Mouse (Mus musculus) lung, embryonic 16.5 days (tissue): ENCODE measurements around the gene Fbxo42. TPM values are rescaled to one million over a fixed set of nuclear protein-coding genes. Genes with fewer than 3 reads are reported as not detected.

Experiments used
- ATAC-seq: fragments of 200-750 bp; cut with Nextera tagmentation; 2 replicates; pipeline ENCODE4 v1.8.0; 2017; ENCODE audit warnings: low read depth, mild to moderate bottlenecking, moderate library complexity
- H3K27ac ChIP-seq: fragments of 300-500 bp; sonication (generic); 2 replicates; pipeline ENCODE4 v1.5.1; 2014; ENCODE audit warnings: mild to moderate bottlenecking, control low read depth, low read length
- H3K27me3 ChIP-seq: fragments of 300-500 bp; sonication (generic); 2 replicates; pipeline ENCODE4 v1.6.1; 2014; ENCODE audit warnings: low read depth, low read length, mixed read lengths; ENCODE audit not compliant: control insufficient read depth, insufficient read depth
- H3K36me3 ChIP-seq: fragments of 300-500 bp; sonication (generic); 2 replicates; pipeline ENCODE4 v1.6.1; 2014; ENCODE audit warnings: low read length; ENCODE audit not compliant: control insufficient read depth, insufficient read depth
- H3K4me1 ChIP-seq: fragments of 300-500 bp; sonication (generic); replicated peaks from 2 replicates; pipeline ENCODE4 v1.6.1; 2014; ENCODE audit warnings: low read length, mixed read lengths; ENCODE audit not compliant: control insufficient read depth, insufficient read depth
- H3K4me2 ChIP-seq: fragments of 300-500 bp; sonication (generic); 2 replicates; pipeline ENCODE4 v1.6.1; 2014; ENCODE audit warnings: low read depth, low read length, control low read depth
- H3K4me3 ChIP-seq: fragments of 300-500 bp; sonication (generic); 2 replicates; pipeline ENCODE4 v1.5.1; 2014; ENCODE audit warnings: mild to moderate bottlenecking, low read length, control low read depth
- H3K9ac ChIP-seq: fragments of 300-500 bp; sonication (generic); 2 replicates; pipeline ENCODE4 v1.6.1; 2014; ENCODE audit warnings: low read length, control low read depth
- H3K9me3 ChIP-seq: fragments of 300-500 bp; sonication (generic); 2 replicates; pipeline ENCODE4 v1.6.1; 2016; ENCODE audit warnings: low read length; ENCODE audit not compliant: control insufficient read depth
- WGBS: fragments of 180-500 bp; shearing (Covaris S2); extraction: QIAGEN DNeasy Blood & Tissue Kit; methylation state at CpG from one replicate; pipeline ENCODE4 v1.1.7; 2014; 5-methylcytosine and 5-hydroxymethylcytosine counted together
- polyA plus RNA-seq: library from polyadenylated mRNA; unstranded; fragments of >200 nt; fragmentation: Nextera tagmentation; extraction: Ambion mirVana; gene quantifications from 2 replicates; pipeline ENCODE4 v1.2.1, GENCODE M21; 2015

The Fbxo42 gene
- polyA plus RNA-seq: 19.3 and 21.1 TPM in 2 replicates

DNA sequence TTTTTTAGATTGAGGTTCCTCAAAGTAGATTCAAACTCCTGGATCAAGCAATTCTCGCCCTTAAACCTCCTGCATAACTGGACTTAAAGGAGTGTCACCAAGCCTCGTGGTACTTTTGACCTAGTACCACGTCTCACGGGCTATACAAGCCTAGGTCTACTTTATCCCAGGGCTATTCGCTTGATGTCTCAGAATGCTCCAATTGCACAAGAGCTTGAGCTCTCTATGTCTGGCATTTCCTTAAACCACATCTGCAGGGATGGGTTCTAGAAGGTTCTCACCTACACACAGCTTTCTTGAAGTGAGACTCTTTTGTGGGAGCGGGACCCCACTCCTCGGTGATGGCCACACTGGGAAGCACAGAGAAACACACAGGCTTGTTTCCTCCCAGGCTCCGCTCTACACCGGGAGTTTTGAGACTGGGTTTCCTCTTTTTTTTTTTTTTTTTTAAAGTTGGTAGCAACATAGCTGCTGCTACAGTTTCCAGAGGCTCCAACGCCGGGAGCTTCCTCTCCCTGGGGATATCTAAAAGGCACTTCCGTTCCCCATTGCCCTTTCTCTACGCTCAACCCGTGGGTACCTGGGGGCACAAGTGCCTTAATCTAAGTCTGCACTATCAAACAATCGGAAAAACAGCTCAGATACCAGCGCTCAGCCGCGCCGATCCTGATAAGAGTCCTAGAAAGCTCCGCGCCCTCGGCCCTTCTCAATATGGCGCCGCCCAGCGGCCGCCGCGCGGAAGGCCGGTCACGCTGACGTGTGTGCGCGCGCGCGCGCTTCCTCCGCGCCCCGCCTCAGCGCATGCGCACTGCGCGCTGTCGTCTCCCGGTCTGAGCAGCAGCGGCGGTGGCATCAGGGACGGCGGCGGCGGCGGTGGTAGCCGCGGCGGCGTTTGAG is at the start of gene Fbxo42:
Gene Fbxo42 (plus strand): TSS at position 802 of the 897 bp plus-strand sequence.
- Histone ChIP-seq H3K9me3 (no peaks in the 10 kb centered on the region), H3K36me3 (no peaks in the 10 kb centered on the region), H3K27me3 (no peaks in the 10 kb centered on the region), H3K4me1 (peaks cover 21% of the 10 kb centered on the region), H3K9ac (peak within 1 kb of the TSS; percentile 97), H3K4me2 (peak within 1 kb of the TSS; percentile 73), H3K4me3 (peak within 1 kb of the TSS; percentile 99), H3K27ac (peak within 1 kb of the TSS; percentile 95)
- WGBS: 6% methylated on average over 58 of the region's 58 CpGs
- ATAC-seq: peak; percentile 91

DNA sequence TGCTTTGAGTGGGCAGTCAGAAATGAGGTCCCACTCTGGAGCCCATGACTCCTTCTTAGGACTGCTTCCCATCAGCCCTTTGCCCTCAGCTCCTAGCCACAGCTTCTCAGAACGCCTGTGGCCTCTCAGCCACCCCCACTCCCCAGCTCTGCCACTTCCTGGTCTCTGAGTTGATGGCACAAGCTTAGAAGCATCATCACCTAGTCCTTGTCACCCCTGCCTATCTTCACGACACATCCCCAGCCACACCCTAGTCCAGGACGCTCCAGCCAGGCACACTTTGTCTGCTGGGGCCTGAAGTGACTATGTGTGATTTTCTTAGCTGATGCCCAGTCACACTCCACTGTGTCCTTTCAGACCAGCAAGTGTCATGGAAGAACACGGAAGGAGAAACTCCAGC is 48.8 kb upstream of the Fbxo42 start:
- H3K4me3 ChIP-seq: no peak overlapping the region
- H3K4me1 ChIP-seq: no peaks in the 10 kb centered on the region
- H3K27ac ChIP-seq: no peak overlapping the region
- WGBS: 55% methylated on average over 4 of the region's 4 CpGs
- no peaks in the 10 kb centered on the region for H3K36me3 ChIP-seq
- H3K4me2 ChIP-seq: no peak overlapping the region
- H3K27me3 ChIP-seq: no peaks in the 10 kb centered on the region
- H3K9me3 ChIP-seq: no peaks in the 10 kb centered on the region
- H3K9ac ChIP-seq: no peak overlapping the region
- ATAC-seq: no peak

DNA sequence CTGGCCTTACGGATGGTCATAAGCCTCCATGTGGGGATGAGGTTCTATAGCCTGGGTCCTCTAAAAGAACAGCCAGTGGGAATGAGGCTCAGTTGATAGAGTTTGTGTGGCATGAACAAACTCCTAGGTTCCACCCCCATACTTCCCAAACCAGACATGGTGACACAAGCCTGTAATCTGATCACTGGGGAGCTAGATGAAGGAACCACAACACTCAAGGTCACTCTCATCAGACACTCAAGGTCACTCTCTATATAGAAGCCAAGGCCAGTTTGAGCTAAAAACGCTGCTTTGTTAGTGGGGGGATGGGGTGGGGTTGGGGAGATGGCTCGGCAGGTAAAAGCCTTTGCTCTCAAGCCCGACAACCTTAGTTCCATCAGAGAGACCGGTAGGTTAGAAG is 47.8 kb upstream of the Fbxo42 start:
- no peak overlapping the region for H3K9ac ChIP-seq
- 71% methylated on average over 5 of the region's 5 CpGs for WGBS
- no peak overlapping the region for H3K4me3 ChIP-seq
- H3K27ac ChIP-seq: no peak overlapping the region
- no peak for ATAC-seq
- H3K9me3 ChIP-seq: no peaks in the 10 kb centered on the region
- no peaks in the 10 kb centered on the region for H3K36me3 ChIP-seq
- H3K4me1 ChIP-seq: no peaks in the 10 kb centered on the region
- no peaks in the 10 kb centered on the region for H3K27me3 ChIP-seq
- no peak overlapping the region for H3K4me2 ChIP-seq

DNA sequence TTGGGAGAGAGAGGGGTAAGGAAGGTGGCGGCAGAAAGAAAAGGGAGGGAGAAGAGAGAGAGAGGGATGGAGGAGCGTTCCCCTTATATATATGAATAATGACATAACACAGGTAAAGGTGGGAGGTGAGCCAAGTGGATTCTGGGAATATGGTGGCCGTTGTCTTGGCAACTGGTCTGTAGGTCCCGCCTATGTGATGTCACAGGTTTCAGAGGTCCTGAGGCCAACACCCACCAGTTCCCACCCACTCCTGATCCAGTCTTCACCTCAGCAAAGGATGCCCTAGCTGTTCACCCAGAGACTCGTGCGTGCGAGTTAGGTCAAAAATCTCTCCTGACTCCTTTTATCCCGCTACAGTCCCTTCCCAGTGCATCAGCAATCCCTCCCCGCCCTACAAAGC is 46.4 kb upstream of the Fbxo42 start:
- Histone ChIP-seq H3K27ac (no peak overlapping the region), H3K27me3 (no peaks in the 10 kb centered on the region), H3K9me3 (no peaks in the 10 kb centered on the region), H3K4me1 (no peaks in the 10 kb centered on the region), H3K36me3 (no peaks in the 10 kb centered on the region), H3K4me3 (no peak overlapping the region), H3K4me2 (no peak overlapping the region), H3K9ac (no peak overlapping the region)
- ATAC-seq: no peak
- WGBS: 89% methylated on average over 9 of the region's 9 CpGs

DNA sequence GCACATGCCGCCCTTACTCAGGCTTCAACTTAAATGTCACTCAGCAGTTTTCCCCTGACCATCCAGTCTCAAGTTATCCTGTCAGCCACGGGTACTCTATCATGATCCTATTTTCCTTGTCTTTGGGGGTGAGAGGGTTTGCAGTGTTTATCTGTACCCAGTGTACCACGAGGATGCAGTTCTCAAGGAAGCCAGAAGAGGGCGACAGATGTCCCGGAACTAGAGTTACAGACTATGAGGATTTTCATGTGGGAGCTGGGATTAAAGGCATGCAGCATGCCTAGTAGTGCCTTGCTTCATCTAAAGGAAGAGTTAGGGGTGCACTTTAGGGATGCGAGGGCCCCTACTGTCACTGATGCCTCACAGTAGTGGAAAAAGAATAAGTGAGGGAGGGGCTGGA is 45.9 kb upstream of the Fbxo42 start:
- Histone ChIP-seq H3K36me3 (no peaks in the 10 kb centered on the region), H3K27ac (no peak overlapping the region), H3K4me1 (no peaks in the 10 kb centered on the region), H3K9me3 (no peaks in the 10 kb centered on the region), H3K4me3 (no peak overlapping the region), H3K27me3 (no peaks in the 10 kb centered on the region), H3K4me2 (no peak overlapping the region), H3K9ac (no peak overlapping the region)
- 64% methylated on average over 6 of the region's 6 CpGs for WGBS
- no peak for ATAC-seq

DNA sequence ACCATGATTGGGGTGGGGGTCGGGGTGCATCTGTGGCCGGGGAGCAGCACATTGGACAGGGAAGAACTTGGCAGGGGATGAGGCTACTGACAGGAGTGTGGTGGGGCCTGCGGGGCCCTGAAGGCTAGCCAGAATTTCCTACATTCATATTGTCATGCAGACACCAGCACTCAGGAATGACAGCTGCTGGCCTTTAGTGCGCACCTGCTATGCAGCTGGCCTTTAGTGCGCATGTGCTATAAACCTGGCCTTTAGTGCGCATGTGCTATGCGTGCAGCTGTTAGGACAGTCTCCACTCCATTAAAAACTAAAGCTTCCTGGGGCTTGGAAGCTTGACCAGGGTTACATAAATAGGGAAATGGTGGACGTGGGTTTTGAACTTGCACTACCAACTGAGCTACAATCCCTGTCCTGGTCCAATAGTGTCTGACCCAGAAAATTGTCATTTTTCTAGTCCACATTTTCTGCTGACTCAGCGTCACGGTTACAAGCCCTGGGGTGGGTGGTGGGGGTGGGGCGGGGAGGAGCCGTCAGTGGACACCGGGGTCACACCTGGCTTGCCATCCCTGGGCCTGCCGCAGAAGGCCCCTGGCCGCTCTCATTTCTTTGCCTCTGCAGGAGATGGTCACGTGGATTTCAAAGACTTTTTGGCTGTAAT is 41.1 kb upstream of the Fbxo42 start:
- ATAC-seq: no peak
- Histone ChIP-seq H3K27ac (no peak overlapping the region), H3K9me3 (no peaks in the 10 kb centered on the region), H3K4me3 (no peak overlapping the region), H3K4me1 (peaks cover 2% of the 10 kb centered on the region; the same call in 1 of the 2 replicates), H3K27me3 (no peaks in the 10 kb centered on the region), H3K9ac (no peak overlapping the region), H3K36me3 (peaks cover 10% of the 10 kb centered on the region; the same call in 1 of the 2 replicates), H3K4me2 (no peak overlapping the region)
- 71% methylated on average over 16 of the region's 16 CpGs for WGBS

DNA sequence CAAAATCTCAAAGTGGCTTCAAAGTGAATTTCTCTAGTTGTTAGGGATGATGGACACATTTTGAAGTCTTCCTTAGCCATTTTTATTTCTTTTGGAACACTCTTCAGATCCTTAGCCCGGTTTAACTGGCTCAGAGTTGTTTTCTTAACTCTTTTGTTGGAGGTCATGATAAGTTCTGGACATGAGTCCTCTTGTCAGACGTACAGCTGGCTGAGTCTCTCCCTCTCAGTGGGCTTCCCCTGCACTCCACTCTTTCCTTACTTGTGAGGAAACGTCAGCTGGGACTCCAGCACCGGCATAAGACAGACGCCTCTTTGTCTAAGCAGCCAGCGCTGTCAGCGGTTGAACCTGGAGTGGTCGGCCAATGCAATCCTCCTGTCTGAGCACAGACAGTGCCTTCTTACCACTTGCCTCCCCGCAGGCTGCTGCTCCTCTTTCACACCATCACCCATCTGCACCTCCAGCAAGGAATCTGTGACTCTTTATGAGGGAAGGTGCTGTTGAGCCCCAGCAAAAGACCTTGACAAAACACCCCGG is 39.4 kb upstream of the Fbxo42 start:
- H3K27ac ChIP-seq: no peak overlapping the region
- no peak for ATAC-seq
- H3K4me1 ChIP-seq: peaks cover 2% of the 10 kb centered on the region; the same call in 1 of the 2 replicates
- no peaks in the 10 kb centered on the region for H3K27me3 ChIP-seq
- no peak overlapping the region for H3K9ac ChIP-seq
- no peak overlapping the region for H3K4me3 ChIP-seq
- no peaks in the 10 kb centered on the region for H3K9me3 ChIP-seq
- no peak overlapping the region for H3K4me2 ChIP-seq
- H3K36me3 ChIP-seq: peaks cover 17% of the 10 kb centered on the region; the same call in 1 of the 2 replicates
- WGBS: 11% methylated on average over 10 of the region's 10 CpGs

DNA sequence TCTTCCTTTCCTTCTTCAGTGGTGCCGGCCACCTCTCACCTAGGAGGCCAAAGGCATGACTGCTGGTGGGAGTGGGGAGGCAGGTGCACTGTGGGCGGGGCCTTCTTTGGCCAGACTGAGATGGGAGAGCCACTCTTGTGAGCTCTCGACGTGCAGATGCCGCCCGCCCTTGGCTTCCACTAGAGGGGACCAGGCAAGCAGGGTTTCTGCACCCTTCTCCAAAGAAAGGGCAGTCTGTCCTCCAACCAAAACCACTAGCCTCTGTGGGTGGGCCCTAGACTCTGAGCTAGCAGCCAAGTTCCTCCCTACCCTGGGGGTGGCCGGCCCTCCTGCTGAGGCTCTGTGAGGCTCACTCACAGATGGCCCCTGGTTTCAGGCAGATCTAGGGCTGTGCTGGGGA is 33.9 kb upstream of the Fbxo42 start:
- ATAC-seq: peak; percentile 82
- Histone ChIP-seq H3K4me1 (peaks cover 9% of the 10 kb centered on the region), H3K4me3 (no peak overlapping the region), H3K27ac (peak overlapping the region; percentile 95), H3K27me3 (no peaks in the 10 kb centered on the region), H3K9me3 (no peaks in the 10 kb centered on the region), H3K4me2 (no peak overlapping the region), H3K9ac (peak overlapping the region; percentile 39), H3K36me3 (peaks cover 42% of the 10 kb centered on the region)
- 44% methylated on average over 7 of the region's 7 CpGs for WGBS

DNA sequence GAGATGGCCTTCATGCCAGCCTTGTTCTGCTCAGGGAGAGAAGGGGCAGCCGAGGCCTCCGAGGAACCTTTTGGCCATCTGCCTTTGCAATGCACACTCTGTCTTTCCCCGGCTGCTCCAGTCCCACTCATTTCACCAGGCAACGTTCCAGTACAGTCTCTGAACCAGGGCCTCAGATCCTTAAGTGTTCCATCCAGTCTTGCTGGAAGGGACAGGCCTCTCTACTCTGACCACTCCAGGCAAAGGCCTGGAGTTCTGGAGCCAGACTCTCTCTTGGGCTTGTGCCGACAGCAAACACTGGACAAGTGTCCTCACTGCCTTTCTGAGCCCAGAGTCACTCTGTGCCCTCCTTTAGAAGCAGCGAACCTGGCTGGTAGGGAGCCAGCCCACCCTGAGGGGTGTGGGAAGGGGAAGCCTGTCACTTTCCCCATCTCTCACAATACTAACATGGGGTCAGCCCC is 33.2 kb upstream of the Fbxo42 start:
- Histone ChIP-seq H3K27ac (peak overlapping the region; percentile 95), H3K4me2 (no peak overlapping the region), H3K9me3 (no peaks in the 10 kb centered on the region), H3K9ac (peak overlapping the region; percentile 39), H3K27me3 (no peaks in the 10 kb centered on the region), H3K4me1 (peaks cover 9% of the 10 kb centered on the region), H3K36me3 (peaks cover 42% of the 10 kb centered on the region), H3K4me3 (no peak overlapping the region)
- WGBS: 52% methylated on average over 6 of the region's 6 CpGs
- peak; percentile 64 for ATAC-seq
